Mouse (Mus musculus) neural tube, embryonic 11.5 days (tissue): ENCODE results near the gene Cd40. TPM values are rescaled to one million over a fixed set of nuclear protein-coding genes. Genes with fewer than 3 reads are reported as not detected.
A peak's percentile ranks its signal among the peaks of the same experiment; 100 is the strongest.

ENCODE experiments used
- ATAC-seq: fragments of 200-750 bp; cut with Nextera tagmentation; 2 replicates; pipeline ENCODE4 v1.8.0; 2017; ENCODE audit warnings: moderate number of reproducible peaks, mild to moderate bottlenecking, moderate TSS enrichment, moderate library complexity; ENCODE audit not compliant: insufficient read depth, low FRiP score, low TSS enrichment
- DNase-seq: peaks from one replicate; pipeline ENCODE4 v3.0.0-alpha.2; 2015; ENCODE audit warnings: low spot score
- H3K27ac ChIP-seq: fragments of 300-500 bp; sonication (generic); 2 replicates; pipeline ENCODE4 v1.5.1; 2014; ENCODE audit warnings: low read depth, mild to moderate bottlenecking, low read length
- H3K27me3 ChIP-seq: fragments of 300-500 bp; sonication (generic); 2 replicates; pipeline ENCODE4 v1.6.1; 2014; ENCODE audit warnings: mild to moderate bottlenecking, low read length, mixed read lengths; ENCODE audit not compliant: control insufficient read depth, insufficient read depth
- H3K36me3 ChIP-seq: fragments of 300-500 bp; sonication (generic); 2 replicates; pipeline ENCODE4 v1.6.1; 2014; ENCODE audit warnings: mild to moderate bottlenecking, low read length, moderate library complexity, mixed read lengths; ENCODE audit not compliant: control insufficient read depth, insufficient read depth
- H3K4me1 ChIP-seq: fragments of 300-500 bp; sonication (generic); 2 replicates; pipeline ENCODE4 v1.6.1; 2014; ENCODE audit warnings: low read length, mixed read lengths; ENCODE audit not compliant: control insufficient read depth, insufficient read depth
- H3K4me2 ChIP-seq: fragments of 300-500 bp; sonication (generic); 2 replicates; pipeline ENCODE4 v1.6.1; 2014; ENCODE audit warnings: low read depth, mild to moderate bottlenecking, moderate library complexity
- H3K4me3 ChIP-seq: fragments of 300-500 bp; sonication (generic); 2 replicates; pipeline ENCODE4 v1.5.1; 2014; ENCODE audit warnings: low read depth, low read length
- H3K9ac ChIP-seq: fragments of 300-500 bp; sonication (generic); 2 replicates; pipeline ENCODE4 v1.6.1; 2014; ENCODE audit warnings: mild to moderate bottlenecking, low read length
- H3K9me3 ChIP-seq: fragments of 300-500 bp; sonication (generic); 2 replicates; pipeline ENCODE4 v1.6.1; 2016; ENCODE audit warnings: low read length; ENCODE audit not compliant: control insufficient read depth
- WGBS: fragments of 180-500 bp; shearing (Covaris S2); extraction: QIAGEN DNeasy Blood & Tissue Kit; methylation state at CpG from one replicate; pipeline ENCODE4 v1.1.7; 2014; 5-methylcytosine and 5-hydroxymethylcytosine counted together
- polyA plus RNA-seq: library from polyadenylated mRNA; unstranded; fragments of >200 nt; fragmentation: Nextera tagmentation; extraction: Ambion mirVana; gene quantifications from 2 replicates; pipeline ENCODE4 v1.2.1, GENCODE M21; 2014

Gene Cd40
- polyA plus RNA-seq, 1 experiment from 2014 or later: 8.5 TPM

- no peaks in the 10 kb centered on the region for H3K36me3 ChIP-seq
- DNase-seq (no peak), ATAC-seq (no peak)
- H3K4me1 ChIP-seq: 0 out of 2 replicates have a peak, but pooled peaks cover 2% of the 10 kb centered on the region
- no peak overlapping the region for H3K9ac ChIP-seq
- no peak overlapping the region for H3K4me3 ChIP-seq
- no peak overlapping the region for H3K27ac ChIP-seq
- H3K4me2 ChIP-seq: no peak overlapping the region
- H3K9me3 ChIP-seq: no peaks in the 10 kb centered on the region
- WGBS: 16% methylated on average over 6 of the region's 6 CpGs
- peaks cover 12% of the 10 kb centered on the region for H3K27me3 ChIP-seq
Observed at GRCm38 (mm10) chr2:165100749-165101148, 45.3 kb downstream of the Cd40 start.

- no peak overlapping the region for H3K27ac ChIP-seq
- DNase-seq (no peak), ATAC-seq (no peak)
- no peak overlapping the region for H3K9ac ChIP-seq
- H3K4me1 ChIP-seq: peaks cover 6% of the 10 kb centered on the region; the same call in 1 of the 2 replicates
- no peak overlapping the region for H3K4me2 ChIP-seq
- peaks cover 18% of the 10 kb centered on the region for H3K27me3 ChIP-seq
- H3K9me3 ChIP-seq: no peaks in the 10 kb centered on the region
- 81% methylated on average over 3 of the region's 3 CpGs for WGBS
- no peak overlapping the region for H3K4me3 ChIP-seq
- no peaks in the 10 kb centered on the region for H3K36me3 ChIP-seq
Observed at GRCm38 (mm10) chr2:165102920-165103319, 47.5 kb downstream of the Cd40 start.

- no peak overlapping the region for H3K4me3 ChIP-seq
- no peaks in the 10 kb centered on the region for H3K36me3 ChIP-seq
- peaks cover 30% of the 10 kb centered on the region for H3K27me3 ChIP-seq
- 53% methylated on average over 16 of the region's 16 CpGs for WGBS
- no peak for ATAC-seq
- H3K4me2 ChIP-seq: no peak overlapping the region
- H3K4me1 ChIP-seq: peaks cover 6% of the 10 kb centered on the region; the same call in 1 of the 2 replicates
- H3K27ac ChIP-seq: no peak overlapping the region
- no peaks in the 10 kb centered on the region for H3K9me3 ChIP-seq
- no peak for DNase-seq
- no peak overlapping the region for H3K9ac ChIP-seq
Observed at GRCm38 (mm10) chr2:165105513-165106079, 50.2 kb downstream of the Cd40 start.

GRCm38 (mm10) chr2:165106585-165106984, 51.2 kb downstream of the Cd40 start:
- H3K9ac ChIP-seq: no peak overlapping the region; the same call in 1 of the 2 replicates

GRCm38 (mm10) chr2:165112149-165112548, 56.7 kb downstream of the Cd40 start:
- Histone ChIP-seq H3K4me2 (peak overlapping the region; percentile 9; the same call in 1 of the 2 replicates), H3K4me1 (no peaks in the 10 kb centered on the region), H3K27me3 (peaks cover 61% of the 10 kb centered on the region), H3K9me3 (no peaks in the 10 kb centered on the region), H3K36me3 (no peaks in the 10 kb centered on the region), H3K27ac (no peak overlapping the region), H3K9ac (no peak overlapping the region), H3K4me3 (no peak overlapping the region)
- ATAC-seq: peak; percentile 58; the same call in 1 of the 2 replicates
- under 1% methylated on average over 51 of the region's 54 CpGs for WGBS
- DNase-seq: peak; percentile 91

More at GRCm38 (mm10) chr2:165106585-165106984, 51.2 kb downstream of the Cd40 start:
- no peak for DNase-seq
- 24% methylated on average over 18 of the region's 18 CpGs for WGBS
- H3K27ac ChIP-seq: no peak overlapping the region
- H3K4me2 ChIP-seq: no peak overlapping the region
- H3K27me3 ChIP-seq: peaks cover 38% of the 10 kb centered on the region
- H3K4me1 ChIP-seq: peaks cover 6% of the 10 kb centered on the region; the same call in 1 of the 2 replicates
- no peak overlapping the region for H3K4me3 ChIP-seq
- H3K36me3 ChIP-seq: no peaks in the 10 kb centered on the region
- no peak for ATAC-seq
- H3K9me3 ChIP-seq: no peaks in the 10 kb centered on the region

- Histone ChIP-seq H3K4me3 (no peak overlapping the region), H3K36me3 (no peaks in the 10 kb centered on the region), H3K27ac (no peak overlapping the region), H3K9ac (no peak overlapping the region), H3K4me1 (no peaks in the 10 kb centered on the region), H3K4me2 (no peak overlapping the region), H3K27me3 (peaks cover 57% of the 10 kb centered on the region), H3K9me3 (no peaks in the 10 kb centered on the region)
- DNase-seq (peak; percentile 74), ATAC-seq (peak; percentile 69; the same call in 1 of the 2 replicates)
- 21% methylated on average over 11 of the region's 11 CpGs for WGBS
Observed at GRCm38 (mm10) chr2:165113733-165114132, 58.3 kb downstream of the Cd40 start.

GRCm38 (mm10) chr2:165120765-165121164, 65.3 kb downstream of the Cd40 start:
- Histone ChIP-seq H3K27ac (no peak overlapping the region), H3K36me3 (no peaks in the 10 kb centered on the region), H3K4me2 (no peak overlapping the region), H3K9ac (no peak overlapping the region), H3K4me1 (0 out of 2 replicates have a peak, but pooled peaks cover 7% of the 10 kb centered on the region), H3K9me3 (no peaks in the 10 kb centered on the region), H3K27me3 (peaks cover 12% of the 10 kb centered on the region), H3K4me3 (no peak overlapping the region)
- ATAC-seq (no peak), DNase-seq (no peak)
- 62% methylated on average over 9 of the region's 9 CpGs for WGBS

GRCm38 (mm10) chr2:165121206-165121840, 65.9 kb downstream of the Cd40 start:
- Histone ChIP-seq H3K27ac (no peak overlapping the region), H3K27me3 (peaks cover 10% of the 10 kb centered on the region; the same call in 1 of the 2 replicates), H3K36me3 (no peaks in the 10 kb centered on the region), H3K4me1 (0 out of 2 replicates have a peak, but pooled peaks cover 7% of the 10 kb centered on the region), H3K4me3 (no peak overlapping the region), H3K9ac (no peak overlapping the region), H3K9me3 (no peaks in the 10 kb centered on the region), H3K4me2 (no peak overlapping the region)
- 34% methylated on average over 10 of the region's 10 CpGs for WGBS
- ATAC-seq (no peak), DNase-seq (peak; percentile 47)
